Mouse (Mus musculus) A20 (cell line): ENCODE measurements at regions not wholly inside any gene's neighbourhood (a gene's known extent, or its start where the extent isn't known, plus 50 kb on each side); places are given as distances from the start of the nearest gene placed in this dataset.

ENCODE experiments used
- DNase-seq: peaks from one replicate; pipeline ENCODE4 v3.0.0-alpha.2; 2011; ENCODE audit warnings: low read depth, low spot score

DNA sequence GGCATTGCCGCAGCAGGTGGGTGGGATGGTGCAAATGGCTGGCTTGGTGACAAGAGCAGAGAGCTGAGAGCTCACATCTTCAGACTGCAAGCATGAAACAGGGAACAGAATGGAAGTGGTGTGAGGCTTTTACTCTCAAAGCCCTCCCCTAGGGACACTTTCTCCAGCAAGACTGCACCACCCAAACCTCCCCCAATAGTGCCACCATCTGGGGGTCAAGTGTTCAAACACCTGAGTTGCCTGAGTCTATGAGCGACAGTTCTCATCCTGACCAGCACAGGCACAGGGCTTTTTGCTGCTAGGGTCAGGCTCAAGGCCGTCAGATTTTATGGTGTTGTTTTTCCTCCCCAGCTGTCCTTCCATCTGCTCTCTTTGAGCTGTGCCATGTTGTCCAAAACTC, 337.9 kb upstream of the Eif4g2 start:
- no peak for DNase-seq

DNA sequence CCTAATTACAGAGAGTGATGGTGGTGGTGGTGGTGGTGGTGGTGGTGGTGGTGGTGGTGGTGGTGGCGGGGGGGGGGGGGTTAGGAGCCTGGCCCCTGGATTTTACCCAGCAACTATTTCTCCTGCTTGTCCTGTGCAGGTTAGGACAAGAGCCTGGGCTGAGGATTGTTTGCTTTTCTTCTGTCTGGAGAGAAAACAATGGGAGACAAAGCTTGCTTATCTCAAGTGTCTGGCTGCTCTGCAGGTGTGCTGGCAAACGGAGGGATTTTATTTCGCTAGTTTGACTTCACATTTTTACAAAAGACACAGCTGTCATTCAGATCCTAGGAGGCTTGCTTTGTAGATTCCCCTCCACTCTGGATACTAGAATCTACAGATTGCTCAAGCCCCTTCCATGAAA, 334.9 kb upstream of the Eif4g2 start:
- DNase-seq = no peak

GRCm38 (mm10) chr7:111416061-111416460, 333.2 kb upstream of the Eif4g2 start:
- no peak for DNase-seq

DNA sequence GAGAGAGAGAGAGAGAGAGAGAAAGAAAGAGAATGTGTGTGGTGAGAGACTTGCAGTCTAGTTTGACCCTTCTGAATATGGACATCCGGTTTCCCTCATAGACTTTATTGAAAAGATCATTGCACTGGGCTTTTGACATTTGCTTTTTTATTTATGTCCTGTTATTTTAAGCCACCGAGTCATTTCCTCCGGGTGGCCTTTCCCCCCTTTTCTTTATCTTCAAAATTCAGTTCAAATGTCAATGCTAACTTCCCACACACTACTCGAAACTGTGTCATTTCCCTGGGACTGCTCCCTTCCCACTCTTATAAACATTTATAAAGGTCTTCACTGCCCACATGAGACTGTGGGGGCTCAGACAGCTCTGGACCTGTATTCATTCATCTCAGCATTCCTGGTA, 330.9 kb upstream of the Eif4g2 start:
- no peak for DNase-seq

- no peak for DNase-seq
These were observed 330.1 kb upstream of the Eif4g2 start for GRCm38 (mm10) chr7:111412957-111413356.

- no peak for DNase-seq
These were observed 328.6 kb upstream of the Eif4g2 start for GRCm38 (mm10) chr7:111411386-111411960.

DNA sequence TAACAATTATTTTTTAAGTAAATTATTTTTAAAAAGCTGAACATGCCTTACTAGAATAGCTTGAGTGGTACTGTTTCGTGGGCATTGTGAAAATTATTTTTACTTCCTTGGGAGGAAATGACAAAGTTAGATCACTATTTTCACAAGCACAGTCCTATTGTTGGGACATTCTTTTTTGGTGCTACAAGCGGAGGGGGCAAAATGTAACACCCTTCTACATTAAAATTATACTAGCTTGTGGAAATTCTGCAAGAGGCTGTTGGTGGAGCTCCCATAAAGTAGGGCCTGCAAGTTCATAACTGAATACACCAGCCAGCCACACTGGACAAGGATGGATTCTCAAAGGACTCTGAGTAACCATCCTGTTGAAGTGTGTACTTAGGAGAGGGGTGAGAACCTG, 313.1 kb upstream of the Eif4g2 start:
- no peak for DNase-seq

- DNase-seq = no peak
These were observed 312.3 kb upstream of the Eif4g2 start for GRCm38 (mm10) chr7:111395111-111395510.

GRCm38 (mm10) chr7:111393846-111394245, 311.0 kb upstream of the Eif4g2 start:
- DNase-seq = no peak

DNA sequence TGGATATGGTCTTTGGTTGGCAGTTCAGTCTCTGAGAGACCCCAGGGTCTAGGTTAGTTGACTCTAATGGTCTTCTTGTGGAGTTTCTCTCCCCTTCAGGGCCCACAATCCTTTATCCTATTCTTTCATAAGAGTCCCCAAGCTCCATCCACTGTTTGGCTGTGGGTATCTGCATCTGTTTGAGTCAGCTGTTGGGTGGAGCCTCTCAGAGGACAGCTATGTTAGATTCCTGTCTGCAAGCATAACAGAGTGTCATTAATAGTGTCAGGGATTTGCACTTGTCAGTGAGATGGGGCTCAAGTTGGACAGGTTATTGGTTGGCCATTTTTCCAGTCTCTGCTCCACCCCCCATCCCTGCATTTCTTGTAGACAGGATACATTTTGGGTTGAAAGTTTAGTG, 306.9 kb upstream of the Eif4g2 start:
- no peak for DNase-seq

GRCm38 (mm10) chr7:111374534-111374933, 291.7 kb upstream of the Eif4g2 start:
- no peak for DNase-seq

- DNase-seq = peak; percentile 55
These were observed 290.7 kb upstream of the Eif4g2 start for GRCm38 (mm10) chr7:111373380-111374173.

DNA sequence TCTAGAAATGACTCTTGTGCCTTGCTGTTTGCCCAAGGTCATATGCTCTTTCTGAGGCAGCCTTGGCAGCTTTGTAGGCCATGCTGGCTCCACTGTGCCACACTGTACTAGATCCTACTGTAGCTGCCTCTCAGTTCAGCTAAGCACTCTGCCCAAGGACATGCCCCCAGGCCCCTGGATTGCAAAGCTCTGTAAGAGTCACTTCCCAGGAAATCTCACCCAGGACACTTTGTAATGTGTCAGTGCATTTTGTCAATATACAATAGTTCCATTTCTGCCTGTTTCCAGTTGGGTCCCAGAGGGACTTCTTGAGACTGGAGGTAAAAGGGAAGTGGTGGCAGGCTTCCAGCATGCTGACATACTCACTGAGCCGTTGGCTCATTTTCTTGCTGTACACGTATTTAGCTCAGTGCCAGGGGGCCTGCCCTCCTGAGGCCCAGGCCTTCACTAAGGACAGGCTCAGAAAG, 287.6 kb upstream of the Eif4g2 start:
- DNase-seq = peak; percentile 3

DNA sequence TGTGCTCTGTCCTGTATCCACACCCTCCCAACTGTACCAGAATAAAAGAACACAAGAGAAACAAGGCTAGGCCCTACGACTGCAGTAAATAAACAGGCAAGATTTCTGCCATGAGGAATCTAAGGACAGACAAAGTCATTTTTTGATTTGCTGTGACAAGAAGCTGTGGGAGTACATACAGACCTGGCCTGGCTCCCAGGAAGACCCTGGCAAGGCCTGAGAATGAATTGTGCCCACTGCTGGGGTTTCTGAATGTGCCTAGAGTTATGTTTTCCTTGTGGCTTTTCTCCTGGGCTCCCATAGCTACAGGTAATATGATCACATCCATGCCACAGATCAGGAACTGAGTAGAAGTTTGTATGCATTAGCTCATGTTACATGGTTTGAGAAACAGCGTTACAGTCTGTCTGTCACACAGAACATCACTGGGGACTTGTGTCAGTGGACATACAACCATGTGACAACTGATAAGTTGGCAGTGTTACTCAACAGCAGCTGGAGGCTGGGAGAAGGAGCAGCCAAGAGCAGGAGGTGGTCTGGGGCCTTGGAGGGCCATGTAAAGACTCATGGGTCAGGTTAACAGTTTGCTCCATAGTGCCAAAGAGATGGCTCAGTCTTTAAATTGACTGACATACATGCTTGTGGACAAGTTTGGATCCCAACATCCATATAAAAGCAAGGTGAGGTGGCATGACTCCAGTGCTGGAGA, 285.6 kb upstream of the Eif4g2 start:
- no peak for DNase-seq

DNA sequence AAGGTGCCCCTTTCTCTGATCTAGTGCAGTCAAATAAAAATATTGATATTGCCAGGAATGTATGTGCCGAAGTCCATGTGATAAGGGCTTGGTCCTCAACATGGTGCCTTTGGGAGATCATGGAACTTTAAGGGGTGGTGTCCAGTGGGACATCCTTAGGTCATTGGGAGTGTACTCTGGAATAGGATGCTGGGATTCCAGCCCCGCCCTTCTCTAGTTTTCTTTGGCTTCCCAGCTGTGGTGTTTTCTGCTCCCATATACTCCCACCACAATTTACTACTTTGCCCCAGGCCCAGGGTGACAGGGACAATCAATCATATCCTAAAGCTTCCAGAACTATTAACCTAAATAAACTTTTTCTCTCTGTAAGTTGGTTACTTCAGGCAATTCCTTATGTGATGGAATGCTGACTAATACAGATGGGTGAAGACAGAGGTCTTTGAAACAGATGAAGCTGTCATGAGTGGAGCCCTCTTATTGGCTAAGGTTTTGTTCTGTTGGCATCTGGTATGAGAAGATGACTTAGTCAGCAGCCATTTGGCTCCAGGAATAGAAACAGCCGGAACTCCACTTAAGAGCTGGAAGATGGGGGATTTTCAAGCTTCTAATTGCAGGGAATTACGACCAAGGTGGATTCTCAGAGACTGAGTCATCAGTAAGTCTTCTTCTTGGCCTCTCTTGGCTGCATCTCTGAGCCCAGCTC, 284.3 kb upstream of the Eif4g2 start:
- DNase-seq = no peak

- DNase-seq = no peak
These were observed 282.6 kb upstream of the Eif4g2 start for GRCm38 (mm10) chr7:111365384-111365783.

GRCm38 (mm10) chr7:111363206-111363605, 280.4 kb upstream of the Eif4g2 start:
- DNase-seq = no peak

GRCm38 (mm10) chr7:111362646-111363045, 279.8 kb upstream of the Eif4g2 start:
- DNase-seq = no peak

- no peak for DNase-seq
These were observed 272.3 kb upstream of the Eif4g2 start for GRCm38 (mm10) chr7:111355088-111355656.

DNA sequence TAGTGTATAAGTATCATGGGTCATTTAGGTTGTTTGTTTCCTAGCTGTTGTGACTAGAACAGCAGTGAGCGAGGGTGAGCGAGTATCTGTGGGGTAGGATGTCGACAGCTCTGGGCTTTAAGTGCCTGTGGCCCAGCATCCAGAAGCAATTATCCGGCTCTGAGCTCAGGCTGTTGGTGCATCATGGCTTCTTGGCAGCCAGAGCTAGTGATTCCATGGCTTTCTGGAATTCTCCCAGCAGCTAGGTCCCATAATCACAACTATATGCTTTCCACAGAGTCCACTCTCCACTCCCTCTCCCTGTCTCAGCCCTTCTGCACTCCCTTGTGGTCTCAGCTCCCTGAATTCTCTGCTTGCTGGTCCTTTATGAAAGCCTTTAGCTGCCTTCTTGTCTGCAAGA, 271.2 kb upstream of the Eif4g2 start:
- DNase-seq = no peak

GRCm38 (mm10) chr7:111352176-111352575, 269.3 kb upstream of the Eif4g2 start:
- no peak for DNase-seq

GRCm38 (mm10) chr7:111345117-111345516, 262.3 kb upstream of the Eif4g2 start:
- peak; percentile 3 for DNase-seq
